Mouse (Mus musculus): ENCODE data around the gene Npas3.

The Npas3 gene

DNA sequence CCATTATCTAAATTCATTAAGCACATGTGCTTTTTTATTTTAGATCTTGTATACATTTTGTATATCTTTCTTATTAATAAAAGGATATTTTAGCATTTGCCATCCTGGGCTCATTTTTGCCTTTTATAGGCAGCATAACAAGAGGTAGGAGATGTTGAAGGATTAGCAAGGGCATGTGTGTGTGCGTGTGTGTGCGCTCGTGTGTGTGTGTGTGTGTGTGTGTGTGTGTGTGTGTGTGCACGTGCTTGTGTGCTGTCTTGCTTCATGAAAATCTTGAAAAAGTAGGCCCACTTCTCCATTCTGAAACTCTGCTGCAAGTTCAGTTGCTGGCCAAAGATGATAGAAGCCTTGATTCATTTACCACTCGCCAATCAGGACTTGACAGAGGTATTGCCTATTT, 338.8 kb downstream of the Npas3 start:
- DNase-seq (ENCODE audit: low read depth, low spot score) = no peak

DNA sequence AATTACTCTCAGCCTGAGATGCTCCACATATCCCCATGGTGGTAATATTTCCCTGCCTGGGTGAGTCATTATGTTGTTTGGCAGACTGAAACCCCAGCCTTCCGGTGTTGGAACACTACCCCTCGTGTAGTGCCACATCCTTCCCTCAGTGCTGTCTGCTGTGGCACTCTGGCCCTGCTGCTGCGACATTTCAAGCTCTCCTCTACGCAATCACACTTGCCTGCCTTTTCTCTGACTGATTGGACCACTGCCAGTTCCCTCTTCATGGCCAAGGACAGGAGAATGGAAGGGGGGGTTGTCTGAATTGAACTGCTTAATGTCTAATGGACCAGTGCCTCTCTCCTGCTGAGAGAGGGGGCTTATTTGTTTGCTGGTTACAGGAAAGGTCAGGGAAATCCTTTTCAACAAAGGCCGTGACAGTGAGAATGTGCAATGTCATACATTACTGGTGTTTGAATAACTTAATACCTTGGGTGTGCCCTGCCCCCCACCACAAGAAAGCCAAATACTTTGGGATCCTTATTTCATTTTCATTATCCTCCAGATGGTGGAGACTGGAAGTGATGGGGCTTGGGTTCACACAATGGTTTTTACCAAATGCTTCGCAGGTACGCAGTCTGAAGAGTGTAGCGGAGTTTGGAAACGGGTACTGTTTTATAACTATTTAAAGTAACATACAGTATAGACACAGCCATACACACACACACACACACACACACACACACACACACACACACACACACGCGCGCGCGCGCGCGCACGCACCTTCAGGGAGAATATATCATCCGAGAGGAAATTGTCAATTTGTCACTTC, 339.4 kb downstream of the Npas3 start:
- DNase-seq (ENCODE audit: low read depth, low spot score) = peak; percentile 33

DNA sequence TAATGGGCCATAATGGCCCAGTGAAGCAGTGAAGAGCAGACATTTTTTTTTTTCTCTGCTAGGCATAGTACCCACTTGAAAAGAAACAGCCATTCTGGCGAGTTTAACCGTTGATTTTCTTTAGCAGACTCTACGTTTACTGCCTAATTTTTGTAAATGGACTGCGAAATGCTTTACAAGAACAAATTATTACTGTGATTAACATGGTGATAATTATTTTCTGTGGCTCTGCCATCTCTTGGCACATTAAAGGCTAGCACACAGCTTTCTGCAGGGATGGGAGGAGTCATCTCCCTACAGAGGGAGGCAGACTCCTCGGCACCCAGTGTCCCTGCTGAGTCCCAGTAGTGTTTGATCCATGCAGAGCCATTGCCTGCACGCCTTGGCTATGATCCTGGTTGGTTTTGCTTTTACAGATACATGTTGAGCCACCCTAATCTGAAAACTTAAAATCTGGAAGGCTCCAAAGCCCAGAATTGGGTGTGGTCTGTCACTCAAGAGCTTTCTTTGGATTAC, 341.0 kb downstream of the Npas3 start:
- no peak for DNase-seq (ENCODE audit: low read depth, low spot score)

DNA sequence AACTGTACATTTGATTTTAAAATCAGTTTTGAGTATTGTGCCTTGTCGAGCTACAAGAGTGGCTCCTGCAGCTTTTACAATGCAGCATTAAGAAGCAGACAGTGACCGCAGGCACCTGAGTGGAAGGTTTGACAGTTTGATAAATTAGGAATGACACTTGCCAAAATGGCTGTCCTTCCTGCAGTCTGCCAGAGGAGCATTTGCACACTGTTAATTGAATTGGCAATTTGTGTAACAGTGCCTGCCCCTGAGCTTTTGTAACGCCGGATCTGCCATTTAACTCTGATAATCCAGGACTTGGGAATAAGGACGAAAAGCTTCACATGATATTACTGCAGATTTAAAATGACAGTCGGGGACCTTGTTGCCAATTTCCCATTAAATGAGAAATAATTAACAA, 357.2 kb downstream of the Npas3 start:
- DNase-seq (ENCODE audit: low read depth, low spot score) = no peak

DNA sequence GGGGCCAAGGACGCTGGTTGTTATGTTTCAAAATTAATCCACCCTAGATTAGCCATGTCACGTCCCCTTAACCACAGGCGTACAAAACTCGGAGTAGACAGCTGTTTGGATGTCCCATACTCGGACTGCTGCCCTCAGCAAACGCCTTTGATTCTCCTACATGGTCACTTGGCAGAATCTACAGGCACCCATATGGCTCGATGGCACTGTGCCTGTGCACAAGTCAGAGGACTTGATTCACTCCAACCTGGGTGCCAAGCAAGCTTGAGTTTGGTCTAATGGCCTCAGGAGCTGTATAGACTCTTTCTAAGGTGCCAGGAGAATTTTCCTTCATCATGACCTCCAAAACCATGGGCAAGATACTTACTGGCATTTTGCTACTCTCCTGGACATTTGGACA, 363.6 kb downstream of the Npas3 start:
- DNase-seq (ENCODE audit: low read depth, low spot score) = no peak

DNA sequence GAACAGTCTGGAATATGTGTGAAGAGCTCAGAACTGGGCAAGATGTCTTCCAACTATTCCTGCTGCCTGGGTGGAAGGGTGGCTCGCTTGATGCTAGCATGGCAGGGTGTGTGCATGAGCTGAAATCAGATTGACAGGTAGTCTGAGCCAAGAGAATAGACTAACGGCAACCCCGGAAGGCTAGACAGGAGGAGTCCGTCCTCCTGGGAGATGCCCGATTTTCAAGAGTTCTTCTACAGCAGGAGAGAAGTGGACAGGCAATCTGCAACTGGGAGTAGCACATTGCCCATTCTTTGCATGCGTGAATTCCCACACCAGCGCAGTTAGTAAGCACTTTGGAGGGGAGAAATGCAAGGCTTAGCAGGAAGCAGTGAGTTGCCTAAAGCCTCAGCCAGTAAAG, 372.8 kb downstream of the Npas3 start:
- DNase-seq (ENCODE audit: low read depth, low spot score) = no peak

DNA sequence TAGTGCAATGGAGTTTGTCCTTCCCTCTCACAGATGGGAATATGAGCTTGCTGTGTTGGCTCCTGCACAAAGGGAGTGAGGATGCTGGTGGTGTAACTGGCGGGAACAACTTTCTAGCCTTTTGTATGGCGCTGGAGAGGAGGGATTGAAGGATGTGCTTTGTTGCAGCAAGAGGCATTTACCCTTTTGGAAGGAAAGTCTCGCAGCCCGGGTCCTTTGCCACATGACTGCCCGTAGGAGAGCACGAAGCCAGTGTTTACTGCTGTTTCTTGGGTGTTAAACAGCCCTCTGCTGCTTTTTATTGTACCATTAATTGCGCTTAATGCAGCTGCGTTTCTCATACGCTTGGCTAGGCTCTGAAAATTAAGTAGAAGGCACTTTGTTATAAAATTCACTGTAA, 375.3 kb downstream of the Npas3 start:
- no peak for DNase-seq (ENCODE audit: low read depth, low spot score)

DNA sequence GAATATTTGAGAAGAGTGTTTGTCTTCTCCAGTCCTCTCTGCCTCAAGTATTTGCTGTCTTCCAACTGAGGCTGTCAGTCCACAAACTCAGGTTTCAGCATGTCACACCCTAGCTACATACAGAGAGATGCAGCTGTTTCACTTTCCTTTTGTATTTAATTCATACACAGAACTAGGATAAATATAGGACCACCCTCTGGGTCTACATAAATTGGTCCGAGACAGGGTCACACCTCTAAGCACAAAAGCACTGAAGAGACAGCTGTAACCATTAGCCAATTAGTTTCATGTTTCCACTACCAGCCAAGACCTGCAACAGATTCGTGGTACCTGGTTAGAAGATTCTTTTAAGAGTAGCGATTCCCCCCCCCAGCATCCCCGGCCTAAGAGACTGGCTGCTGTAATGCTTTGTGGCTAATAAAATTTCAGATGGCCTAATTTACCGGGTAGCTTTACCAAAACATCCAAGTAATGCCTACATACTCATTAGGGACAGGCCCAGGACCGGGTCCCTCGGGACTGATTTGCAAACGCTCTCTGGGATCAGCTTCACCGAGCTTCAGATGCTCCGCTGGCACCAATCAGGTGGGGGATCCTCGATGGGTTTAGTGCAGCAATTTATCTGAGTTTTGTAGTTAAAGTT, 376.0 kb downstream of the Npas3 start:
- DNase-seq (ENCODE audit: low read depth, low spot score) = no peak

DNA sequence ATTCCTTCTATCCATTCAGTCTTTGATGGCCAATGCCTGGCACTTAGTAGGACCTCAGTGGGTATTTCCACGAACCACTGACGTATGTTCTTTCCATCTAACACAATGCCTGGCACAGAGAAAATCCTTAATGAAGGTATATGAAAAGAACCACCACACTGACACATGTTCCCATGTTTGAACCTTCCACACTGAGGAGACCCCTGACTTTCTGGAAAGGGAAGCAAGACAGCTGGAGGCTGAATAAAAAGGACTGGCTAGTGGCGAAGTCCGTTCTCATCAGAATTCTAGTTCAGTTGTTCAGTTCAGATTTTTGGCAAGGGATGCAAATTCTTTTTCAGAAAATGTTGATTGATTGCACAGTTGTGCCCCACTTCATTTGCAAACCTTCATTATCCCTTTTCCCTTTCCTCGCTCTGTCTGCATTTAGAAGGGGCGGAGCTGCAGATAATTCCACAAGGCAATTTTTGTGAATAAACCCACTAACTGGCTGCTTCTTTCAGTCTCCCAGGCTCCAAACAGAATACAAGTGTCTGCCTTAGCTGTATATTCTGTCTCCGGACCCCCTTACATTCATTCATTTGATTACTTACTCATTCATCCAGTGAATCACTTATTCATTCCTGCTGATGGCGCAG, 381.1 kb downstream of the Npas3 start:
- no peak for DNase-seq (ENCODE audit: low read depth, low spot score)

DNA sequence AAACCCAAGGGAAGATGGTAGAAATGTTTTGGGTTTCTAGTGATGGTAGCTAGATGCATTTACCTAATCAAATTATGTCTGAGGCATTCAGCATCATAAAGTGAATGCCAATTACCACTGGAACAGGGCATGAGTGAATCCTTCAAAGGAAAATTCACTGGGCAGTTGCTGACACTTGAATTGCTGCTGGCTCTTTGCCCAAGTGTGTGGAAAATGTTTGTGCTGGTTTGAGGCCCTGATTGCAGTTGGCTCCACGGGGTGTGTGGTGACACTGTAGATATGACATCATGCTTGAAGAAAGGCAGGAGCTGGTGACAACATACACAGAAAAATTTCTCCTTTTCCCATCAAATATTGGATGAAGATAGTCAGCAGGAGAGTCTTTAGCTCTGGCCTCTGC, 382.1 kb downstream of the Npas3 start:
- DNase-seq (ENCODE audit: low read depth, low spot score) = no peak

DNA sequence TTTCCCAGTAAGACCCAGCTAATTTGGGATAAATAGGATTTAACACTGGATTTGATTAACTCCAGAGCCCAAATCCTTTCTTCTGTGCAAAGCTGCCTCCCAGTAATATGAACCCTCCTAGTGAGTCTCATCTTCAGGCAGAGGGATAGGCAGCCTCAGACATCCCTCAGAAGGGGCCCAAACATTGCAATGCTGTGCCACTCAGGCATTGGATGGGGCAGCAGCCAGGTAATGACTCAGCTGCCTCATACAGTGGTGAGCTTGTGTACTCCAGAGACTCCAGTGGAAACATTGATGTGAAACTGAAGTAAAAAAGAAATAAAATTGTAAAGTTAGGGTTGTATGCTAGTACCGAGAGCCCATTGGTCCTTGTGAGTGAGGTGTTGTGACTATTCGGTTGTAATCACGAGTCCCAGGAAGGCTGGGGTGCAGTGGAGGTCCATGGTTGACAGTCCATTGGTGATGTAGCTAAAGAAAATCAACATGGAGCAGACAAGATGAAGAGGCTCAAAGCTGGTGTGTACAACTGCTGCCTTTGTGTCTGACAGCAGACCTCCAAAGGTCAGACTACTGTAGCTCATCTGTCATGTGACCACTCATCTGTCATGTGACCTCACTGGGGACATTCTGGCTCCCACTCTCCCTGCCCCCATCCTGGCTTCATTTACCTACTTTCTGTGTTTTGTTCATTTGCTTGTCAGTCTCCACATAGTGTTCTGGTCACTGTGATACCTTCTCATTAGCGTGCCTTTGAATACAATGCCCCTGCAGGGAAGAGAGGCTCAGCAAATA, 383.0 kb downstream of the Npas3 start:
- no peak for DNase-seq (ENCODE audit: low read depth, low spot score)

DNA sequence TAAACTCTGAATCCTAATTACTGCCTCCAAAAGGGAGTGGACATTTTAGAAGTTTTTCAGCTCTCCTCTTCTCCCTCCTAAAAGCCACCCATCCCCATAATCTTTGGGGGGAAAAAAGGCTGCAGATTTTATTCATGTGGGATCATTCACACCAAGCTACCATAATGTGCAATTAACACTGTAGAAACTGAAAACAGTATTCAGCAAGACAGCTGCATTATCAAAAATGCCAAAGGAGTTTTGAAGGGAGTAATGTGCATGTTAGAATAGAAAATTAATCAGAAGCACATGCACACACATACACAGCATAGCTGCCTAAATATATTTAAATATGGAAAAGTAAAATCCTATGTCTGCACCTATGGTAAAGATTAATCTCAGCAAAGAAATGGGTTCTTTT, 390.1 kb downstream of the Npas3 start:
- DNase-seq (ENCODE audit: low read depth, low spot score) = no peak

DNA sequence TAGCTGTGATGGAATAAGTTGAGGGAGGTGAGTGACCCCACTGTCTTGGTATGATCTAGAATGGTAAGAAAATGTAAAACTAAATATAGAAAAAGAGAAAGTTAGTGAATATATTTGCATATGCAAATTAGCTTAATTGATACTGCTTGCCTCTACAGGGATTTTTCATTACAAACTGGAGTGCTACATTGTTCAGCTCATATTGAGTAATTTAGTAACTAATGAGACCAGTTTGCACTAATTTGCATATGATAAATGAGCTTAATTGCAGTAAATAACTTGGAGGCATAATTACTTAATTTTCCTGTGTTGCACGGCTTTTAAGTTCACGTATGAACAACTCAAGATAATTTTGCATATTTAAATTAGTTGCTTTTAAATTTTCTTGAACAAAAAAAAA, 398.8 kb downstream of the Npas3 start:
- no peak for DNase-seq (ENCODE audit: low read depth, low spot score)

DNA sequence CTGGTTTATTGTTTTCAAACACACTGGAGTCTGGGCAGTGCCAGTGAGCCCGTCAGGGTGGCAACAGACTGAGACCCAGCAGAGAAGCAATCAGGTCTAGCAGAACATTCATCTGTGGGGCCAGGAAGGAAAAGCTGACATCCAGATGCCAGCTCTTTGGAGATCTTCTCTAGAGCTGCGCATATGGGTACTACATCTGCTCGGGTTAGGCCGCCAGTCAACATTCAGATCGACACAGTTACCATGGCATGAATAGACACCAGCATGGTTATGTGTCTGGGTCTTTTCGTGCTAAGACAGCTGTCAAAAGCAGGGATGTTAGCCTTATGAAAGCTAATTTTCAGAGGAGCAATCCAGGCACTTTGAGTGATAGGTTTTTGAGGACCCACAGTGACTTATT, 407.8 kb downstream of the Npas3 start:
- DNase-seq (ENCODE audit: low read depth, low spot score) = no peak

DNA sequence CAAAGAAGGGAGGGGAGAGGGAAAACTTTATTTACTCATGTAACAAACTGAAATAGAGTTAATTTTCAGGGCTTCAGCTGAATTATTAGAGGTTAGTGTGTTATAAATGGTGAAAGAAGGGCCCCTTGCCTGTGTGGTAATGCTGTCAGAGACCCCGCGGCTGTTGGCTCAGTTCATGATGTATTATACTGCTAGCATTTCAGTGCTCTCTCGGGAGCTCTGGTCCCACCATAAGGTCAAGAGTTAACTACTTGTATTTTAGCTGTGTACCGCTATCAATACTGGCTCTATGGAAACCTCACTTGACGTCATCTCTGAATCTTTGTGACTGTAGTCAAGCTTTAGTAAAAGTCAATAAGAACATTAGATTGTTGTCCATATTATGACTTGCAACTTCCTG, 415.6 kb downstream of the Npas3 start:
- DNase-seq (ENCODE audit: low read depth, low spot score) = no peak

DNA sequence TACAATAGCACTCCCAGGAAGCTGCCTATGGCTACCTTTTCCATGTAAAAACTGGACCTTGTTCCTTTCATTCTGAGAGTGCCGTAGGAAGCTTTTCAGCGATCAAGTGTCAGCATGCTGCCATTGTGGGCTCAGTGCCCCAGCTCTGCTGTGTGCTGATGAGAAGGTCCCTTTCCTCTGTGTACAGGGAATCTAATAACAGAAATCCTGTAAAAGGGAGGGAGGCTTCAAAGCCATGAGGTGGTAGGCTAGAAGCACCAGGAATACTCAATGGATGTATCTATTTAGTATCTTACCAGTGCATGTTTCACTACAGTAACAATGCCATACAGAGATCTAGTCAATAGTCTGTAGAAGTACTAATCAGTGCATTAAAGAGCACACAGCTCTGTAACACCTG, 423.4 kb downstream of the Npas3 start:
- no peak for DNase-seq (ENCODE audit: low read depth, low spot score)

DNA sequence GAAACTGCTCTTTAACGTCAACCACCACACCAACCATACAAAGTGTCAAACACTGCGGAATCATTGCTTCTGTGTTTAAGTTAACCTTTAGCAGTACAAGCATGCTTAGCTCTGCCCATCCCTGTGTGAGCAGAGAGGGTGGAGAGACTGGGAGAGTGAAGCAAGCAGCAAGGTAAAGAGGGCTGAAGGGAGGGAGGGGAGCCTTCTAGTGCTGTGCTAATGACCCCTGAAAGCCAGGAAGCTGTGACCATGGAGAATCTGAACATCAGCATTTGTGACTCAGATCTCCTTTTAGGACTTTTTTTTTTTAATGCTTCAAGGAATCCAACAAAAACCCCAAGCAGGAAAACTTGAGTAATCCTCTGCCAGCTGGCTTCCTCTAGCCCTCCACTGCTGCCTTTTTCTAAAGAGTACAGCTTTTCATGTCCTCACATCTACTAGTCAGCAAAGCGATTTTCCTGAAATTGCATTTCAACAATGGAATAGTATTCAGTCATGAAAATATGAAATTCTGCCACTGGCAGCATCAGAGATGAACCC, 428.7 kb downstream of the Npas3 start:
- no peak for DNase-seq (ENCODE audit: low read depth, low spot score)

DNA sequence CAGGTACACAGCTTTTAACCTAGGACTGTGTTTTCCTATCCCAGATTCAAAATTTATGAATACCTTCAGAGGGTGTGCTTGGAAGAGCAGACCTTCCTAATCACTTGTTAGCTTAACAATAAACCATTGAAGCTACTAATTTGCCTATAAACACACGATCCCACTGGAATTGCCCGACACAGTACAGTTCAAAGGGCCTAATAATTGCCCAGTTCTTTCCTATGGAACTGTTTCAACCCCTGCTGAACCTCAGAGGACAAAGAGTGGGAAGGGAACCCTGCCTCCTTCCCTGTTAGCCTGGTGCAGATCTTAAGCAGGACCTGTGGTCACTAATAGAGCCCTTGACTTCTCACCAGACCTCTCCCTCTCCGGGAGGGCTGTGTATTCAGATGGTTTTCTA, 429.7 kb downstream of the Npas3 start:
- DNase-seq (ENCODE audit: low read depth, low spot score) = no peak

DNA sequence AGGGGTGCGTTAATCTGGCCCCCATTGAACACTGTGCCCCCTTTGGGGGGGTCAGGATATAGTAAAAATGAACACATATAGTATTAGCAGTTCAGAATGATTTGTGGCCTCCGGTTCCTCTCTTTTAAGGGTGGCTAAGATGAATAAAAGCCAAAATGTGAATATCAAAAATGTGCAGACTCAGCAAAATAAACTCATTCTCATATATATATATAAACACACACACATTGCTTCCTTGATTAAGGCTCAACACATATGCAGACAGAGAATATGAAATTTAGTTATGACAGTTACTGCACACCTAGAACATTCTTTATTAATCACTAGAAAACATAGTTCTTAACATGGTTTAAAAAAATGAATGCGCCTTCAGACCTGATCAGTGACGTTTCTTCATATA, 430.7 kb downstream of the Npas3 start:
- no peak for DNase-seq (ENCODE audit: low read depth, low spot score)

DNA sequence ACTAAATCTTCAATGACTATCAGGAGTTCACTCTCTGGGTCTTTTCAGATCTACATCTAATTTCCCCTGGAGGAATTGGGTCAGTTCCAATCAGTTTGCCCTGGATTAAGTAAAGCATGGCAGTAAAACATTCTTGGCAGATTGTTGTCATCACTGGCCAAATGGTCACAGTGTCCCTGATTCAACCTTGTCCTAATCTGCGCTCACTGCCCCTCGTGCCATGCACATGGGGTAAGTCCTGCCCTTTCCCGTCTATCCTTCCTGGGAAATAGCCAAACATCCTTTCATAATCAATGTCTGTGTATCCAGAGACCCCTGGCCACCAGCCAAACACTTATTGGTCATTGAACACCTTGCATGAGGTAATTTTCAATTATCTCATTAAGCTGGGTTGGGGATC, 432.0 kb downstream of the Npas3 start:
- no peak for DNase-seq (ENCODE audit: low read depth, low spot score)

DNA sequence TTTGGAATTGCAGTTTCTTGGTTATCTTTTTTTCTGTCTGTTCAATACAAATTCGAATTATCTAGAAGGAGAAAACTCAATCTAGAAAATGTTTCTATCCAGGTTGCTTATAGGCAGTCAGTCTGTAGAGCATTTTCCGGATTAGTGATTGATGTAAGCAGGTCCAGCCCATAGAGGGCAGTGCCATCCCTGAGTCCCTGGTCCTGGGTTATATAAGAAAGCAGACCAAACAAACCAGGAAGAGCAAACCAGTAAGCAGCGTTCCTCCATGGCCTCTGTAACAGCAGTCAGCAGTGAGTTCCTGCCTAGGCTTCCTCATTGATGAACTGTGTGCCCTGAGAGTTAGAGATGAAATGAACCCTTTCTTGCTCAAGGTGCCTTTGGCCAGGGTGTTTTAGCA, 433.6 kb downstream of the Npas3 start:
- no peak for DNase-seq (ENCODE audit: low read depth, low spot score)

DNA sequence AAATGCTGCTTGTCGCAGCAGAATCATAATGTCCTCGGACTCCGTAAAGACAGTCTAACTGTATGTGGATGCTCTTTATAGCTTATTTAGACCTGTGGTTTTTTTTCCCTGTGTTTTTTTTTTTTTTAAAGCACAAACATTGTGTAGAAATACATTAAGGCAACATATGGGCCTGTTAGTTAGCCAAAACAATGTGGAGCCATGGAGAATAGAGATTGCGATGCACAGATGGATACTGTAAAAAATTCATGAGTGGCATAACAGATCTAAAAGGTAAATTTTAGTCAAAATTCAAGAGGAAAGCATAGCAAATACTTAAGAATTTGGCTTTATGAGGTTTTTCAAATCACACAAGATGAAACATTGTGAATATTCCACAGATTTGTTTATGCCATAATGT, 444.0 kb downstream of the Npas3 start:
- DNase-seq (ENCODE audit: low read depth, low spot score) = no peak
